Mouse (Mus musculus) bone marrow macrophage, adult 2 months (primary cell): Measurements from ENCODE around the gene Fam122a.

ENCODE experiments used
- CTCF ChIP-seq: IDR thresholded peaks from 2 replicates; pipeline ENCODE4 v1.5.1; 2012; ENCODE audit warnings: low read depth, mild to moderate bottlenecking, low read length, moderate library complexity
- POLR2A ChIP-seq: IDR thresholded peaks from 2 replicates; pipeline ENCODE4 v1.6.1; 2012; ENCODE audit warnings: mild to moderate bottlenecking, low read depth, low read length, borderline replicate concordance

GRCm38 (mm10) chr19:24499291-24499690 is 22.1 kb upstream of the Fam122a start:
- TF ChIP-seq CTCF (no peak), POLR2A (no peak)
